Mouse (Mus musculus): ENCODE data around the gene Camta2. TPM values are rescaled to one million over a fixed set of nuclear protein-coding genes. Genes with fewer than 3 reads are reported as not detected.

The Camta2 gene
- polyA plus RNA-seq (2014; fragmentation: Illumina TruSeq; extraction: RNeasy Lipid Tissue Mini Kit (QIAGEN cat#74804); ENCODE audit: low replicate concordance): 0.85 TPM

DNA sequence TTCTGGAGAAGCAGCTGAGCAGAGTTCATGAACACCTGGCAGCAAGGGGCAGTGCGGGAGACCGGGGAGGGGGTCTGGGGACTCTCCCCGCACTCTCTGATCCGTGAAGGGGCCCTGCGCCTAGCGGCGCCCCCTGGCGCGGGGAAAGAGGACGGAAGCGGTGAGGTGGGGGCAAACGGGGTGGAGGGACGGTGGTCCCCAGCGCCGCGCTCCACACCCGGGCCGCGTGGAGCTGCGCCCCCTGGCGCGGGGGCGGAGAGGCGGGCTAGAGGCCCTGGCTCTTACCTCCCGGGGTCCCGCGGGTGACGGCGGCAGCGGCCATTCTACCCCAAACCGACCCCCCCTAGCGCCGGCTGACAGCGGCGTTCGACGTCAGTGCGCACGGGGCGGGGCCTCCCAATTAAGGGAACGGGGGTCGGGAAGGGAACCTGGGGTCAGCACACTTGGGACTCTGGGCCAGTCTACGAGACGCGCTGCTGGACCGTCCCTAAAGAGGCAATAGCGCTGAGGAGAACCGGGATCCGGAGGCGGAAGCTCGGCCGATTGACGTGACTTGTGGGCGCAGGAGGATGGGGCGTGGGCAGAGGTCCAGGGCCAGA is at the start of gene Camta2:
TSS of gene Camta2 (minus strand) at position 505 of the 599 bp plus-strand sequence.

DNA sequence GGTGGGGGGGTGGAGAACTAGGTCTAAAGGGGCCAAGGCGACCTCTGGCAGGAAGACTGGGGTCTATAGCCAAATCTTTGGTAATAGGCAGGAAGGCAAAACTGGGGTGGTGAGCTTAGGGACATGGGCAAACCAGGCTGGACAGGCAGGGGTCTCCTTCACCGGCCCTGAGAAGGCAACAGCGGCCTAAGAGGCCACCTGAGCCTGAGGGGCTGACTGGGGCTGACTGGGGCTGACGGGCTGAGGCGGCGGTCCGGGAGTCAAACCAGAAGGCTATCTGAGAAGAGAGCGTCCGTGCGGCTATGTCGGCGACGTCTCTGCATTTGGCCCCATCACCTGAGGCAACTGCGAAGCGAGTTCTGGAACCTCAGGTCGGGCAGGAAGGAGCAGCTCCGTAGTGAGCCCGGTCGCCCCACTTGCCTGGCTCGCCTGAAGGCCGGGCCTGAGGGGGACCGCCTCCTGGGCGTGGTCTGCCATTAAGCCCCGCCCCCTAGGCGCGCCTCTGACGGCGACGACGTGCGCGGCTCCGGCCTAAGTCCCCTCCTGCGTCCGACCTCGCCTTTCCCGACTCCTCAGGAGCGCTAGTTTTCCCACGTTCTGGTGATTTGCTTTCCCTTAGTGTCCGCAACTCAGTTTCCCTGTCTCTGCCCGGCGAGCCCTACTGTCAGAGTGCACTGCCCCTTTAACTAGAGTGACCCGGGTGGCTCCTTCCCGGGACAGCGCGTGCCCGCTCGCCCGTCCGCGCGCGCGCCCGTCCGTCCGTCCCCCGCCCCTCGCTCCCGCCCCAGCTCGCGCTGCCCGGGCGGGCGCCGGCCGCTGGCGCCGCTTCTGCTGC is 12.0 kb upstream of the Camta2 start, which contains the start of the genes Inca1 and Kif1c:
TSS of gene Inca1 (minus strand) at position 434 of the 835 bp plus-strand sequence.
TSS of gene Kif1c (plus strand) at position 827 of the 835 bp plus-strand sequence.

DNA sequence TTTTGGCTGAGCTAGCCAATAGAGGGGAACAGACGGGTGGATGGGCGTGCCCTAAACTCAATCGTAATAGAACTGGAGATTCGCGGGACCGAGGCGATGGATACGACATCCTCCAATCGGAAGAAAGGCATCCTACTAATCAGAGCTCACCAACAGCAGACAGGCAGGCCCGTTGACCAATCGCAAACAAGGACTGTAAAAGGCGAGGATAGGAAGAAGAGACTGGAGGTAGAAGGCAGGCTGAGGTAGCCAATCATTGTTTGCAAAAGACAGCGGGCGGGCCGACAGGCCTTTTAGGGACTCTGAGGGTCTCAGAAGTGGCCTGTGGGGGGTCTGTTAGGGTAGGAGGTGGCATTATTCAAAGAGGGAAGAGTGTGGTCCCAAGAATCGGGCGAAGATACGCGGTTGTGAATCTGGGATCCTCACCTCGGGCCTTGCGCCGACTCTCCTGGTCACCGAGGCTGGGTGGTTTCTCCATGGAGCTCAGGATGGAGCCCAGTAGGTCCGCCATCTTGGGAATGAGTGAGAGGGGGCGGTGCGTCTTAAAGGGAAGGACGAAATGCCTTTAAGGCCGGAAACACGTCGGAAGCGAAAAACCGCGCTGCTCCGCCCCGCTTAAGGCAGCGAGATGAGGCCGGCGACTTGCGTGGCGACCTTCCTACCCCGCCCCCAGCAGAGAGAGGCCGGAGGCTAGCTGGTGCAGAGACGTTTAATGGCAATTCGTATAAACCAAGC is 19.0 kb downstream of the Camta2 start, which contains the start of gene Spag7:
TSS of gene Spag7 (minus strand) at position 646 of the 735 bp plus-strand sequence.

DNA sequence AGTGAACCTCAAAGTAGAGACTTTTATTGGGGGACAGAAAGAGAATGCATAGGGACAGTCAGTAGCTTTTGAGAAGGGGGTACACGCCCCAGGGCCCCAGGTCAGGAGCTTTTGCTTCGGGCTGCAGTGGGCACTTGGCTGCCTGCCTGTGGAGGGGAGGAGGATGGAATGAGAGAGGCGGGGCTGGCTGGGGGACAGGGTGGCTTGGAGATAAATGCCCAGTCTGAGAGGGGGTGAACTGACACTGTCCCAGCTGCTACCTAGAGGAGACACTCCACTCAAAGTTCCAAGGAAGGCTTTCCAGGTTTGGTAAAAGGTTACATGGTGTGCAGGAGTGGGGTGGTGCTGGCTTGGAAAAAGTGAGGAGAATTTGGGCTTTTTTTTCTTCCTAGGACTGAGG is 30.9 kb downstream of the Camta2 start, which contains the start of gene Eno3:
TSS of gene Eno3 (plus strand) at position 239 of the 400 bp plus-strand sequence.

DNA sequence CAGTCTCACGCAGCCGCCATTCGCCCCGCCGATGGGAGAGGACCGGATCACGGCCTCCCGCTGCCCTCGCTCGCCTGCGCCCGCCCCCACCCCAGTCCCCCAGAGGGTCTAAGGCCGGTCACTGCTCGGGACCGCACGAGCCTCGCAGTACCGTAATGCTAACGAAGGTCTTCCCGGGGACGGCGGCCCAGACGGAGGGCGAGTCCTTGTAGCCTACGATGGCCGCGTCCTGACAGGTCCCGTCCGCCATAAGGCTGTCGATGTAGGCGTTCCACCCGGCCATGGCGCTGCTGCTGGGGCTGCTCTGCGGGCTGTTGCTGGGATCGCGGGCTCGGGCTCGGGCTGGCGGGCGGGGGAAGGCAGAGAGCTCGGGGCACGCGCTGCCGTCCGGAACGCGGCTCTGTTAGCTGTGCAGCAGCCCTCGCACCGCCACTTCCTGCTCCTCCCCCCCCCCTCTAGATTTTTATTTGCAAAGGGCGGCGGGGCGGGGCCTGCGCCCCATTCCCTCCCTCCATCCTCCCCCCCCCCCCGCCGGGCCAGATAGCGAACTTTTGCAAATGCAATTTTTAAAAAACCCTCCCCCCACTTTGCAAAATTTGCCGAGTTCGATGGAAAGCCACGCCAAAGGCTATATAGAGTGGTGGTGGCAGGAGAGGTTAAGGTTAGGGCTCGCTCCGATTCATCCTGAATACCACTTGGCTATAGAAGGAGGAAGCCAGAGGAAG is 33.5 kb downstream of the Camta2 start, which contains the start of gene Pfn1:
TSS of gene Pfn1 (minus strand) at position 447 of the 725 bp plus-strand sequence.

DNA sequence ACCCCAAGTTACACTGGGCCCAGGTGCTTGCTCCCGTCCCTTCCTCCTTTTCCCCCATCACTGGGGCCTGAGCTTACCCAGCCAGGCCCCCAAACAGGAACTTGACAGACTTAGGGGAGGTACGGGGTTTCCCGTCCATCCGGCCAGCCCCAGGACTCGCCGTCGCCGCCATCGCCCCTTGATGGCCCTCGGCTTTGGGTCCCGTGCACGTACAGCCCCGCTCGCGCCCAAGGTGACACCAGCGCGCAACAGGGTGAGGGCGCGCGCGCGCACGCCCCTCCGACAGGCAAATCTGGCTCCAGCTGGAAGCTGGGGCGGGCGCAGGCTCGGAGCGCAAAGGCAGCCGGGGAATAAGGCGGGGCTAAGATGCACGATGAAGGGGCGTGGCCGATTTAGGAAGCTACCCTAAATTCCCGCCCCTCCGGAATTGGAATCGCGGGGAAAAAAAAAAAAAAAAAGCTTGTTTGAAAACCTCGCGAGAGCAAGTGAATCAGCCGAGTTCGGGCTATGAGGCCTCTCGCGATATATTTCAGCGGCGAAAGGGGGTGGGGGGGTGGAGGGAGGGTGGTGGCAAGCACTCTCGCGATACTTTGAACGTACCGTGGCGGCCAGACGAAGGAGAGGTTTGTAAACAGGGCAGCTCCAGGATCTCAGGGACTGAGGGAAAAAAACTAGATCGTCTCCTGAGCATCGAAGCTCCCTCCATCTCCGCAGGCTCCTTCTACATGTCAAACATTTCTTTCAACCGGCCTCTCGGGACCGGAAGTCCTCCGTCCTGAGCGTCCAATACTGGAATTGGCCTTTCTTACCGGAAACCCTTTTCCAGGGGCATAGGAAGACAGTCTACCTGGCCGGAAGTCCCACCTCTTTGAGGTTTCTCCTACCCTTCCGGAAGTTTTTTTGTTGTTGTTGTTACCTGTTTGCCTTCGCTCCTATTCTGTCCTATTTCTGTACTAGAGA is 40.9 kb downstream of the Camta2 start, which contains the start of the genes Rnf167 and Slc25a11:
TSS of gene Rnf167 (plus strand) at position 545 of the 960 bp plus-strand sequence.
TSS of gene Slc25a11 (minus strand) at position 789 of the 960 bp plus-strand sequence.

DNA sequence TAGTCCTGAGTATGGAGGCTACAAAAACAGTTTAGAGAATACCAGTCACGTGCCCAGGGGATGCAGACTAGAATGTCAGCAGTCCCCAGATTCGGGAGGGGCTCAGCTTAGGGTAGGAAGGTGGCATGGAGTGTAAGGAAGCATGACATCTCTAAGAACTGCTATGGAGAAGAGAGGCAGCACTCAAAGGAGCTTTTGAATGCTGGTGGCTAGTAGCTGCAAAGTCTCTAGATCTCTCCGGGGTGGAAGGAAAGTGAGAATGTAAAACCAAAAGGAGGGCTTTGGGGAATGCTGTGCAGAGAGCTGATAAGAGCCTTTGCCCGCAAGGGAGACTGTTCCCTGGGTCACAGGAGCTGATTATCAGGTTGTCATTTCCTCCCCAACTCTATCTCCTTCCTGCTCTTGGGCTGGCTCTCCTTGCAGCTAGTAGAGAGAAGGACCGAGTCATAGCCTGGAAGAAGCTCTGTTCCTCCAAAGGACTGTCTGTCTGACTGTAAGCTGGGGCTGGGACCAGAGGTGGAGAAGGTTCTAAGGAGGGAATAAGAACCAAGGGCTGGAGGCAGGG is 49.1 kb downstream of the Camta2 start, which contains the start of gene Gp1ba:
TSS of gene Gp1ba (plus strand) at position 409 of the 565 bp plus-strand sequence.

Other genes with a start within 250 kb of the Camta2 start
- gene Med11, start 236.2 kb downstream of the Camta2 start, polyA plus RNA-seq (2014; fragmentation: Illumina TruSeq; extraction: RNeasy Lipid Tissue Mini Kit (QIAGEN cat#74804); ENCODE audit: low replicate concordance): 5.4 TPM
- gene Zmynd15, start 228.7 kb downstream of the Camta2 start, polyA plus RNA-seq (2014; fragmentation: Illumina TruSeq; extraction: RNeasy Lipid Tissue Mini Kit (QIAGEN cat#74804); ENCODE audit: low replicate concordance): 0.78 TPM
- gene Cxcl16, start 228.1 kb downstream of the Camta2 start, polyA plus RNA-seq (2014; fragmentation: Illumina TruSeq; extraction: RNeasy Lipid Tissue Mini Kit (QIAGEN cat#74804); ENCODE audit: low replicate concordance): 16.5 TPM
- gene Tm4sf5, start 182.9 kb downstream of the Camta2 start, polyA plus RNA-seq (2014; fragmentation: Illumina TruSeq; extraction: RNeasy Lipid Tissue Mini Kit (QIAGEN cat#74804); ENCODE audit: low replicate concordance): 293 TPM
- gene Vmo1, start 173.5 kb downstream of the Camta2 start, polyA plus RNA-seq (2014; fragmentation: Illumina TruSeq; extraction: RNeasy Lipid Tissue Mini Kit (QIAGEN cat#74804); ENCODE audit: low replicate concordance): not detected
- not detected for gene Gltpd2, start 168.9 kb downstream of the Camta2 start, polyA plus RNA-seq (2014; fragmentation: Illumina TruSeq; extraction: RNeasy Lipid Tissue Mini Kit (QIAGEN cat#74804); ENCODE audit: low replicate concordance)
- gene Psmb6, start 162.7 kb downstream of the Camta2 start, polyA plus RNA-seq (2014; fragmentation: Illumina TruSeq; extraction: RNeasy Lipid Tissue Mini Kit (QIAGEN cat#74804); ENCODE audit: low replicate concordance): 13.2 TPM
- not detected for gene Gm40193, start 155.2 kb downstream of the Camta2 start, polyA plus RNA-seq (2014; fragmentation: Illumina TruSeq; extraction: RNeasy Lipid Tissue Mini Kit (QIAGEN cat#74804); ENCODE audit: low replicate concordance)
- 1.3 TPM for gene Pld2, start 148.0 kb downstream of the Camta2 start, polyA plus RNA-seq (2014; fragmentation: Illumina TruSeq; extraction: RNeasy Lipid Tissue Mini Kit (QIAGEN cat#74804); ENCODE audit: low replicate concordance)
- gene Mink1, start 125.2 kb downstream of the Camta2 start, polyA plus RNA-seq (2014; fragmentation: Illumina TruSeq; extraction: RNeasy Lipid Tissue Mini Kit (QIAGEN cat#74804); ENCODE audit: low replicate concordance): 1.6 TPM
- gene 4930544D05Rik, start 72.3 kb downstream of the Camta2 start, polyA plus RNA-seq (2014; fragmentation: Illumina TruSeq; extraction: RNeasy Lipid Tissue Mini Kit (QIAGEN cat#74804); ENCODE audit: low replicate concordance): not detected
- gene Chrne, start 68.9 kb downstream of the Camta2 start, polyA plus RNA-seq (2014; fragmentation: Illumina TruSeq; extraction: RNeasy Lipid Tissue Mini Kit (QIAGEN cat#74804); ENCODE audit: low replicate concordance): not detected
- gene Gp1ba, start 49.0 kb downstream of the Camta2 start, polyA plus RNA-seq (2014; fragmentation: Illumina TruSeq; extraction: RNeasy Lipid Tissue Mini Kit (QIAGEN cat#74804); ENCODE audit: low replicate concordance): not detected
- 43.6 TPM for gene Rnf167, start 40.9 kb downstream of the Camta2 start, polyA plus RNA-seq (2014; fragmentation: Illumina TruSeq; extraction: RNeasy Lipid Tissue Mini Kit (QIAGEN cat#74804); ENCODE audit: low replicate concordance)
- gene Slc25a11, start 40.6 kb downstream of the Camta2 start, polyA plus RNA-seq (2014; fragmentation: Illumina TruSeq; extraction: RNeasy Lipid Tissue Mini Kit (QIAGEN cat#74804); ENCODE audit: low replicate concordance): 31.8 TPM
- 99.8 TPM for gene Pfn1, start 33.5 kb downstream of the Camta2 start, polyA plus RNA-seq (2014; fragmentation: Illumina TruSeq; extraction: RNeasy Lipid Tissue Mini Kit (QIAGEN cat#74804); ENCODE audit: low replicate concordance)
- 0.74 TPM for gene Eno3, start 30.9 kb downstream of the Camta2 start, polyA plus RNA-seq (2014; fragmentation: Illumina TruSeq; extraction: RNeasy Lipid Tissue Mini Kit (QIAGEN cat#74804); ENCODE audit: low replicate concordance)
- 11.3 TPM for gene Spag7, start 18.7 kb downstream of the Camta2 start, polyA plus RNA-seq (2014; fragmentation: Illumina TruSeq; extraction: RNeasy Lipid Tissue Mini Kit (QIAGEN cat#74804); ENCODE audit: low replicate concordance)
- gene Inca1, start 12.1 kb upstream of the Camta2 start, polyA plus RNA-seq (2014; fragmentation: Illumina TruSeq; extraction: RNeasy Lipid Tissue Mini Kit (QIAGEN cat#74804); ENCODE audit: low replicate concordance): not detected
- 14.5 TPM for gene Kif1c, start 12.4 kb upstream of the Camta2 start, polyA plus RNA-seq (2014; fragmentation: Illumina TruSeq; extraction: RNeasy Lipid Tissue Mini Kit (QIAGEN cat#74804); ENCODE audit: low replicate concordance)
- 1.6 TPM for gene Zfp3, start 76.1 kb upstream of the Camta2 start, polyA plus RNA-seq (2014; fragmentation: Illumina TruSeq; extraction: RNeasy Lipid Tissue Mini Kit (QIAGEN cat#74804); ENCODE audit: low replicate concordance)
- 1.6 TPM for gene Scimp, start 124.5 kb upstream of the Camta2 start, polyA plus RNA-seq (2014; fragmentation: Illumina TruSeq; extraction: RNeasy Lipid Tissue Mini Kit (QIAGEN cat#74804); ENCODE audit: low replicate concordance)
- gene Rabep1, start 156.7 kb upstream of the Camta2 start, polyA plus RNA-seq (2014; fragmentation: Illumina TruSeq; extraction: RNeasy Lipid Tissue Mini Kit (QIAGEN cat#74804); ENCODE audit: low replicate concordance): 45.4 TPM

Data from small intestine, adult 10 weeks (tissue).